Mouse (Mus musculus) gastrocnemius, postnatal 14 days (tissue): ENCODE measurements at regions not wholly inside any gene's neighbourhood (a gene's known extent, or its start where the extent isn't known, plus 50 kb on each side); places are given as distances from the start of the nearest gene placed in this dataset.

Experiments
- DNase-seq: peaks from one replicate; pipeline ENCODE4 v3.0.0; 2021; ENCODE audit warnings: mixed read lengths
- intact Hi-C: fragments of 180-260 bp; cut with DNase I; formaldehyde crosslinking; loops from one replicate; pipeline ENCODE4 v1.15.1; 2025; ENCODE audit warnings: low total_unique reads

DNA sequence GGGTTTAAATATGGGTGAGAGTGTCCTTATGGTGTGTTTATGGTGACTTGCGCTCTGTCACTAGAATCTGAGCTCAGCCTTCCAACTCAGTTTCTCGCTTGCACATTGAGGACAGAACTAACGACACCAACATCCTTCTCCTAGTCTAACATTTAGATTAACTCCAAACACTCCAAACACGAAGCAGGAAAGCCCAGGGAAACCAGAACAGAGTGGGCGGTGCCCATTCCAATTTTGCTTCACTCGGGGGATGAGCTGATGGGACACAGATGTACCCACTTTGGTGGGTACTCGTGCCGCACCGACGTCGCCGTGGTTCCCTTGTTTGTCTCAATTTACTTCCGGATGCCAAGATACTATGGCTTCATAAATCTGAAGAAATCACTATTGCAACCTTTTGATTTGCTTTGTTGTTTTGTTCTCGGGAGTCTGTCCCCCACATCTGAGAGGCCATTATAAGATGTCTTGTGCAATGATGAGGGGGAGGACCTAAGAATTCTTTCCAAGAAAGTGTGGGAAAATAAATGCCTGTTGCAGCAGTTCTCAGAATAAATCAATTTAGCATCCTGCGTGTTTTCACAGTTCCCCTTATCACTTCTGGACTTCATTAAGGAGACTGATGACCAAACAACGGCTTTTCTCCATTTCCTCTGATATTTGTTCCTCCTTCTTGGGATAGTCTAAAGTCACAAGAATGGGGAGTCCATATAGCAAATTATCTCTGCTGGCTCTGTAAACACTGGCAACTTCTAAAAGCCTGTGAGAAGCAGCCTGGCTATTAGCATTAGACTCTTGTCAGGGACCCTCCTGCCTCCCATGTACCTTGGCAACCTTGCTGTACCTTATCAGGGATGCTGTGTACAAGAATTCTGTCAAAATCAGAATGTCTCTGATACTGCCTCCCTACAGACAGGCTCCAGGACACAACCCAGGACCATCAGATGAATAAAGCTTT is 96.2 kb upstream of the Klf9 start:
- DNase-seq, result no peak

DNA sequence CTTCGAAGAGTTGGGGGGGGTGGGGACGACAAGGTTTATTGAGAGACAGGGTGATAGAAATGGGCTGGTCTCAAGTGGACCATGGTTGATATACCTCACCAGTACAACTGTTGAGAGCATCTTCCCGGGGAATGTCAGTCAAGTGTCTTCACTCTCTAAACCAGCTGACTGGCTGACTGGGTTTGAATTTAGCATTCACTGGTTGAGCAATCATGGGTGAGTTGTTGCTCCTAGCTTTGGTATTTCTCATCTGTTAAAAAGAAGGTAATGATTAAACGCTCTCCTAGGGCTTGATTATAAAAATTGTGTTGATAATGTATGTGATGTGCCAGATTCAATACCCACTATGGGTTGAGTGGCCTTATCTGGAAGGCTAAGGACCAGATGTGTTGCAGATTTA is 89.6 kb upstream of the Klf9 start:
- intact Hi-C loops, result no loop called here
- DNase-seq, result no peak

More for the DNA sequence above, 96.2 kb upstream of the Klf9 start:
- intact Hi-C loops, result no loop called here

DNA sequence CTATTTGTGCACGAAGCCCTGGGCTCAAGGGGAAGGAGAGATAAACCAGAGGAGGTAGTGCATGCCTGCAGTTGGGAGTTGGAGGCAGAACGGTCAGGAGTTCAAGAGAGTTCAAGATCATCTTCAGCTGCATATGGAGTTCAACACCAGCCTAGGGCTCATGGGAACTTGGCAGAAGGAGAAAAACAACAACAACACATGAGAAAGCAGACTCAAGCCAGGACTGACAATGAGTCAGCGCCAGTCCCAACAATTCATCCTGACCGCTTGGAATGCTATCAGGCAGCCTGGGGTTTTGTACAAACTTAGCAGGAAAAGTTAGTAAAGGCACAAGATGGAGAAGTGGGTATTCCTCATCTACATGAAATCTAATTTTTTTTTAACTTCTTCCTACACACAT is 86.6 kb upstream of the Klf9 start:
- intact Hi-C loops, result no loop called here
- peak; percentile 16 for DNase-seq

DNA sequence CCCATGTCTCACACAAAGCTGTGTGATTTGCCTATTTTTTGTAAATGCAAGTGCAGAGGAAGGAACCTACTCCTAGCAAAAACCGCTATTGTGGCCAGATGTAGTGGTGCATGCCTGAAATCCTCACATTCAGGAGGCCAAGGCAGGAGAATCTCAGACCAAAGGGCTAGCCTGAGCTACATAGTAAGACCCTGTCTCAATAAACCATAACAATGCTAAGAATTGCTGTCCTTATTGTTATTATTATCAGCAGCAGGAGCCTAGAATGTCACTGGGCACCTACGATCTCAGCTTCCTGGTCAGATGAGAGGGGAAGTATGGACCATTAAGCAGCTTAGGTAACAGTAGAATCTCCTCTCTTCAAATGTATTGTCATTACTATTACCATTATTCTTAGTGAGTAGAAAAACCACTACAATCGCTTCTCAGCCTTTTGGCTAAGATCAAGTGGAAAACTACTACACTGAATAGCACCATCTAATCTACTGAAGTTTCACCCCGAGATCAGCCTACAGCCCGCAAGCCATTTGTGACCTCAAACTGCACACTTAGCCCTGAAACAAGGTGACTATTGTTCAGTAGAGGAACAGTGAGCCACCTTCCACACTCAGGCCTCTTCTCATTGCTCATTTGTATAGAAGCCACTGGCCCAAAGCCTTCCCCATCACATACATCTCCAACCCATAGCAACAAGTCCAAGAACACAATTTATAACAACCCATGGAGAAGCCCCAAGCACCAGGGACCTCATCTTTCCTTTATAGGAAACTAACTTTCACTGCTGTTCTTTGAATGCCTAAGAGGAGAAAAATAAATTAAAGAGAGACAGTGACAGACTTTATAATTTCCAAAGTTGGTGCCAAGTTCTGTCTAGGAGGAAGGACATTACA is 84.9 kb upstream of the Klf9 start:
- no peak for DNase-seq
- intact Hi-C loops, result no loop called here

DNA sequence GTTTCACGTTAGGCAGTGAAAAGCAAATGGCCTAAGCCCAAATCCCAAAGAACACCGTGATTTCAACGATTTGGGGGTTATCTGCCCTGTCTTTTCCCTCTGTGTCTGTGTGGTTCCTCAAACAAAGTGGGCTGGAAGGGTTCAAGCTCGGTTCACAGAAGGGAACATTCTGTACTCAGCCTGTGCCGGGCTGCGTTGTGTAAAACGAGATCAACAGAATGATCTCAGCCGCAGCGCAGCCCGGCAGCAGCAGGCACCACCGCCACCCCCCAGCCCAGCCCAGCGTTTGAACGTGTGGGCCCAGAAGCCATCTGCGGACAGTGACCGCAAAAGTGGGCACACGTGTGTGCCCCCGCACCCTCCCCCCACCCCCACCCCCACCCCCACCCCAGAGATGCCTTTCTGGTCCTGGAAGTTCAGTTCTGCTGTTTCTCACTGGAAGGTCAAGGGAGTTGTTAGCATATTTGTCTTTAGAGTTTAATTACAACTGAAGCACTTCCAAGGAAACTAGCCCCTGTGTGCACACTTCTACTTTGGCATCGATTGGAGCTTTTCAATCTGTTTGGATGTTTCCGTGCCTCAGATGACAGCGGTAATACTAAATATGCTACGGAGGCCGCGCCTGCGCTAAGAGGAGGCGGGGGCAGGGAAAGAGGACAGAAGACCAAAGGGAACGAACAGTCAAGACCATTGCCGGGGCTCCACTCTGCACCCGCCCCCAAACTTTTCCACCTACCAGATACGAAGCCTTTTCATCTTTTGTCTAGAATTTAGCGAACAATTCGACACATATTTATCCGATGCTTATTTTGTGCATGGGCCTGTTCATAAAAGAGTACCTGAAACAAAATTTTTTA is 83.9 kb upstream of the Klf9 start:
- intact Hi-C loops, result no loop called here
- peak; percentile 90 for DNase-seq

DNA sequence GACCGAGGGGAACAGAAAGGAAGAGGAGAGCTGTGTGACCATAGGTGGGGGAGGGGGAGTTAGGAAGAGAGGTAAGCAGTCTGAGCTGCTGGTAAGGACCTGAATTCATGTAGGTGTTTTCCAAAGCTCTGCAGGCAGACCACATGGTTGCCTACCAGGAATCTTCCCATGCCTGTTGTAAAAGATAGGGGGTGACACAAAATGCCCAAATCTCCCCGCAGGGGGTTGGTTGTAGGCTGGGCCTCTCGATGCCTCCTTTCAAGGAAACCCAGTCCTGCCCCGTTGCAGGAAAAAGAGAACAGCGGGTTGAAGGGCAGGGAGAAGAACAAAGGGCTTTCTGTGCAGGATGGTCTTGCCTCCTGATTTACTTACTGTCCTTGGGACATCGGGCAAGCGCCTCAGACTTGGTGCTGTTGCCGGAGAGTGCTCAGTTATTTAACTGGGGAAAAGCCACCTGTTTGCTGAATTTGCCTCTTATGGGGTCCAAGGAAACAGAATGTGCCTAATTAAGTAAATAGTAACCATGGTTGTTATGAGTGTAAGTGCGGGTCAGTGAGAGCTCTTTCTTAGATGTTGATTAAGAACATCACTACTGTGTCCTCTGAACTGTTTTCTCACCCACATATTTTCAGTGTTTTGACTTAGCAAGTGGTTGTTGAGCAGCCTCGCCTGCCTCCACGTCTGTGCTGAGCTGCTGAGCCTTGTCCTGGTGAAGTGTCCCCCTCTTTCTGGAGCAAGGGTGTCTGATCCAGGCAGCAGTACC is 83.1 kb upstream of the Klf9 start:
- DNase-seq, result peak; percentile 23
- intact Hi-C loops, result loop anchor here (2.0 kb wide), 1 partner anchor 73 kb away; no protein-coding TSS in a partner anchor

DNA sequence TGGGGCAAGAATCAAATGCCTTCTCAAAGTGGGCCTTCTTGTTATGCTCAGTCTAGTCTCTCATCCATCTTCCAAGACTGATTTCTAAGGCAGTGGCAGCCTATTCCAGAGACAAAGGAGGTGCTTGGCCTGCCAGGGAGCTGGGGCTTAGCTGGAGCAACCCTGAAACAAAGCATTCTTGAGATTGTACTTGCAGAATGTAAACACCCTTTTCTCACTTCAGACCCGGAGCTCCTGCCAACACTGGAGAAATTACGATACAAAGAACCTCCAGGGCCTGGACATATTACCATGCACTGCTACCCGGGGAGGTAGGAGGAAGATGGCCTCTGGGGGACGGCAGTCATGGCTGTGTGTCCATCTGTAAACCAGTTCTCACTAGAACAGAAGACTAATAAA is 82.5 kb upstream of the Klf9 start:
- intact Hi-C loops, result loop anchor here (2.0 kb wide), 1 partner anchor 72 kb away; no protein-coding TSS in a partner anchor
- no peak for DNase-seq

DNA sequence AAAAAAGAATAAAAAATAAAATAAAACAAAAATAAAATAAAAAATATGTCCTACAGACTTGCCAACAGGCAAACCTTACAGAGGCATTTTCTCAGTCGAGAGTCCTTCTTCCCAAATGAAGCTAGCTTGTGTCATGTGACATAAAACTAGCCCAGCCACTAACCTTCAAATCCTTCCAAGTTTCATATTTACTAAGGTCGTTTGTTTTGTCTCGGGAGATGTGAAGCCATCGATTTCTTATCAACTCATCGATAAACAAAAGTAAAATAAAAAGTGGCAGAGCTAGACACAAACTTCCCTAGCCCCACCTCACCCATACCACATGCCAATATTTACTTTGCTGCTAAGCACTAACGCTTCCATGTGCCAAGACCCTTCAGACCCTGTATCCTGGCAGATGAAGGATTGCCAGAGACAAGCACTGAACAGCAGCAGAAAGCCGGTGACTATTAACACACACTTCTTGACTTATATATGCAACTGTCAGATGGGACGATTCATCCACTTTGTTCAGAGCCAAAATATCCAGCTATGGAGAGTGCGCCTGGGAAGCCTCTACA is 79.9 kb upstream of the Klf9 start:
- no peak for DNase-seq
- intact Hi-C loops, result no loop called here

DNA sequence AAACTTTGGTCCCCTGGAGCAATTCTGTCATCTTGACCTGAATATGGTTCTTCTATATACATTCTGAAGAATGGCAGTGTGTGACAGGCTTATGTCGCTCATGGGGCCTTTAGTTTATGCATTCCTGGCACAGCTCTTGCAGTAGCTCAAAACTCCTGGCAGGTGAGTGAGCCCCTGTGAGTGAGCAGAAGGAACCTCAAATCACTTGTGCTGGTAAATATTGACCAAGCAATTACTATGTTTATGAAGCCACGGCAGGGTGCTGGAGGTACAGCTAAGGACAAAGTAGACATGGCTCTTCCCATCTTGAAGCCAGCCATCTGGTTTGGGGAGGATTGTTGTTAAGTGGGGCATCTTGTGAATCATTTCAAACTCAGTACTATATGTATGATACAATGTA is 79.1 kb upstream of the Klf9 start:
- intact Hi-C loops, result no loop called here
- DNase-seq, result no peak

DNA sequence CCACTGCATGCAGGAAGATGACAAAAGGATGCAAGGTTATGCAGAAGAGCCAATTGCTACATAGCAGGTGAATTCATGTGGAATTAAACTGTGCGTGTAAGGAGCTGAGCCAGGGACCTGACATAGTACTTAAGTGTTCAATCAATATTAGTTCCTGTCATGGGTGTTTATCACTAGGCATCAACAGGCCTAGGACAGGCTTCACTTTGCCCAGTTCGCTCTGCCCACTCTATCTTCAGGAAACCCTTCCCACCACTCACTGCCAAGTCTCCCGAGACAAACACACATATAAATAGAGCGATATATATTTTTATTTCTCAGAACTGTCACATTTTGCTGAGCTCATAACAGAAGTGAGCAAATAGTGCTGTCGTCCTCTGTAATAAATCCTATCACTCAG is 78.2 kb upstream of the Klf9 start:
- intact Hi-C loops, result no loop called here
- DNase-seq, result no peak

DNA sequence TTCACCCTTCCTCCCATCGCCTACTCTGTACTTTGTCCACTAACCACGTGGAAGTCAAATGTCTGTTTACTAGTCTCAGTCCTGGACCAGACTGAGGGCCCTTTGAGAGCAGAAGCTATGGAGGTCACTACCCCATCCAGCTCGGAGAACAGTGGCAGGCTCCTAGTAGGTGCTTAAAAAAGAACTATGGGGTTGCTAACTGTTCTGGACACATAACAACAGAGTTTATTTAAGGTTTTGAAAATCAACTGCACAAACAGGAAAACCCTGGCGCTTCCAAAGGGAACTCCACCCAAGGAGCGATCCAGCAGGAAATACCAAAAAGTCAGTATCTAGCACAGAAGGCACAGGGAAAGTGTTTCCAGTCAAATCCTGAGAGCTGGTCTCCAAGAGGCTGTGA is 75.5 kb upstream of the Klf9 start:
- intact Hi-C loops, result no loop called here
- peak; percentile 35 for DNase-seq

DNA sequence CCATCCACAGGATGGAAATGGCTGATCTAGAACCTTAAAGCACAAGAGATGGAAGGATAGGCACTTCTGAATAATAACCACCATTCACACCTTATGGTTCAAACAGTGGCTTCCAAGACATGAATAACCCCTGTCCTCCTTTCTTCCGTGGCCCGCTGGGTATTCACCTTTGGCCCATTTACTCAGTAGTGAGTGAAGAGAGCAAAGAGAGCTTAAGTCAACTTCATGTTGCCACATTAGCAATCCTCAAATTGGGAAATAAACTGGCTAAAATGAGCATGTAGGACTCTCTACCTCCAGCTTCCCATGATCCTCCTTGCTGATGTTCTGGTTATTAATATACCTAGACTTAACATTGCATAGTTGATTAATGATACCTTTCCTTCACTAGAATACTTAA is 74.3 kb upstream of the Klf9 start:
- intact Hi-C loops, result no loop called here
- no peak for DNase-seq

DNA sequence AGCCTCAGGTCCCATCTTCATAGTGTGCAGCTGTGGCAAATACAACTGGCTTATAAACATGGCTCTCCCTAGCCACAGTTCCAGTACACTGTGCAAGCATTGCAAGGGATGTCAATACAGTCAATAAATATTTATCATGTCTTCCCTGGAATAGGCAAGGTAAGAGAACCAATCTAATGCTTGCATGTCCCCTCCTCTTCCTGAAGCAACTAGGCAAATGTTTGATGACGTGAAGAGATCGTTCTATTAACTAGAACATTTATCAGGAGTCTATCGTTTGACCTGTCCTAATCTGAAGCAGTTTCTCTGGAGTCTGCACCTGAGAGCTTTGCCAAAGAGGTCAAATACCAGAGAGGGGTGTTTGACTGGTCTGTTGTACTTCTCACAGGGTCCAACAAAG is 72.4 kb upstream of the Klf9 start:
- DNase-seq, result no peak
- intact Hi-C loops, result no loop called here

DNA sequence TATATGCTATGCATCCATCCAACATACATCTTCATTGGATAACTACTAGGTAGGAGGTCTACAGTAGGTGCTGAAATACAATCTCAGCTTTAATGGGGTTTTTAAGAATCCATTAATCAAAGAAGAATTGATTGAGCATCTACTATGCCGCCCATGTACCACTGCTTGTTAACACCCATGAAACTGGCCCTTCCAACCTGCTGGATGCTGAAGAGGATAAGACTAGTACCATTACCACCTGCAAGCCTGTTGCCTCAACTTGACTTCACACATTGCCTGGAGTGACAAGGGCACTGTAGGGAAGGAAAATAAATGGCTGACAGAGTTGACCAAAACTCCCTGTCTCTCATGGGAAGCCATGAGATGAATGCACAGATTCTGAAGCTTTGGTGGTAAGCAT is 71.4 kb upstream of the Klf9 start:
- intact Hi-C loops, result no loop called here
- DNase-seq, result no peak

DNA sequence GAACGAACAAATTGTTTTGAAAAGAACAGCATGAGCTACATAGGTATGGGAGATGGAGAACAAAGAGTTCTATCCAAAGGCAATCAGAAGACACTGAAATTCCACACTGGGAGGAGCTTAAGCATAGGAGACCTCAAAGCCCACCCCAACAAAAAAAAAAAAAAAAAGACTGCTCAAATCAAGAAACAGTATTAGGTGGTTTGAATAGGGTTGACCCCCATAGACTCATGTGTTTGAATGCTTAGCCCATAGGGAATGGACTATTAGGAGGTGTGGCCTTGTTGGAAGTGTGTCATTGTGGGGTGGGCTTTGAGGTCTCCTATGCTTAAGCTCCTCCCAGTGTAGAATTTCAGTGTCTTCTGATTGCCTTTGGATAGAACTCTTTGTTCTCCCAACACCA is 70.0 kb upstream of the Klf9 start:
- intact Hi-C loops, result no loop called here
- DNase-seq, result no peak

DNA sequence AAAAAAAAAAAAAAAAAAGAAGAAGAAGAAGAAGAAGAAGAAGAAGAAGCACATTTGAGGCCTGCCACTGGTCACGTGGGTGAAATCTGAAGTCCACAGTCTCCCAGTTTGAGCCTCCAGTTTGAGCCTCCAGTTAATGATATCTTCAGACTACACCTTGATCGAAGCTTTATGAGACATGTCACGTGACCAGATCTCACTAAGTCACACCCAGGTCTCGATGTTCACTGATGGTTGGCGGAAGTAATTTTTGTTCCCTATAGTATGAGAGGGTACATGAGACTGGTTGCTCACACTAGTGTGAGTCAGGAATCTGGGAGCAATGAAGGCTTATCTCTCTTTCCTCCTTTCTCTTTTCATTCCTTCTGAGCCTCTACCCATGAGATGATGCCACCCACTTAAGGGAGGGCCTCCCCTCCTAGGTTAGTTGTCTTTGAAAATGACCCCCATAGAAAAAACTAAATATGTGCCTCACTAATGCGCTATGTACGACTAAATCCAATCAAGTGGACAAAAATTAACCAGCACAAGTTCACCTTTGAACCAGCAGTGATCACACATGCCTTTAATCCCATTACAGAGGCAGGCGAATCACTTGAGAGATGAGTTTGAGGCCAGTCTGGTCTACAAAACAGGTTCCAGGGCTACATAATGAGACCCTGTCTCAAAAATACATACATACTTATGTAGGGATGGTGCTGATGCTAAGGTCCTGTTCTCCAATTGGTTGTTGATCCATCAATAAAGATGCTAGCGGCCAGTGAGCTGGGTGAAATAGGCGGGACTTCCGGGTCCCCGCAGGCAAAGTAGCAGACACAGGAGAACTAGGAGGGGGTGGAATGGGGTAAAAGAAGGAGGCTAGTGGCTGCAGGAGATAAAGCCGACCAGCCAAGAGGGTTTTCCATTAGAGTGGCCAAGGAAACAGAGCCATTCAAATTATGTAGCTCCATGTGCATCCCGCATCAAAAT is 66.1 kb upstream of the Klf9 start:
- no peak for DNase-seq
- intact Hi-C loops, result no loop called here

DNA sequence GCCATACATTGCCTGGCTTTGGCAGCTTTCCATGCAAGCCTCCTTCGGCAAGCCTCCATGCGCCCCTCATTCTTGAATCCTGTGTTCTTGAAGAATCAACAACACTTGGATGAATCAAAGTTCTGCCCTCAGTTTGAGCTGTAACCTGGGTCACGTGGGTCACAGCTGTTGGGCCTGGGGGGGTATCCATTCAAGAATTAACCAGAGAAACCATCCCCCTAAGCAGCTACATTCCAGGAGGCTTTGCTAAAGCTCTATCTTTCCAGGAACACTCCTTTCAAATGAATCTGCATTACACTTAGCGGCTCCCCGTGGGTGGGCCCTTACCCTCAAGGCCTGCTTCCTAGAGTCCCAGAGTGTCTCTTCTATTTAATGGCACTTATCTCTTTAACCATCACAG is 65.2 kb upstream of the Klf9 start:
- intact Hi-C loops, result no loop called here
- DNase-seq, result no peak
